Mouse (Mus musculus) regulatory T cell (primary cell): ENCODE measurements around the gene Ccdc85b.

Experiments used
- in situ Hi-C: fragments of 300-600 bp; cut with MboI, MseI; formaldehyde crosslinking; loops from one replicate; pipeline ENCODE4 v1.15.1; 2025; ENCODE audit warnings: high pct_unique_total_duplicates

The Ccdc85b gene

DNA sequence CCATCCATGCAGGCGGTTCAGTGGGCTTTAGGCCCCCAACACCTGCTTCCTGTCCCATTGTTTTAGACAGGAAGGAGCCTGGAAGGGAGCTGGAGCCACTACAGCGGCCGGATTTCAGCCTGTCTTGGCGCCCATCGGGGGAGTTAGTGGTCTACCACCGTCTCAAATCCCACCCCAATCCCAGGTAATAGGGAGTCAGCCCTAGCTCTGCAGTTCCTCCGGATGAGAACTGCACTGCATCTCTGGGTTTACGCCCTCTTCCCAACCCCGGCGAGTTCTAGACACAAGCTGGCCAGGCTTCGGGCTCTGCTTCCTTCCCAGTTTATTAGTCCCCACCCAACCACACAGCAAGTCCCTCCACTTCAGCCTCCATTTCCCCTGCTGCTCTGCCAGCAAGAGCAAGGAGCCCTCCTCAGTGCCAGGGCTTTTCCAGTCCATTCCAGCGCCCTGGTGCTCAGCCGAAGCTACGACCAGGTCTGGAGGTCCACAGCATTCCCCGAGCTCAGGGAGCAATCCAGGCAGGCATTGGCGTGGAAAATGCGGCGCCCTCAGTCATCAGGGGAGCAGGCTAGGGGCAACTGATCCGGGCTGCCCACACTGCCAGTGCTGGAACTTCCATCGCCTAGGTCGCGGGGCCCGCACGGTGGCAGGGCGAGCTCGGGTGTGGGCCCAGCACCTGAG, 1.3 kb downstream of the Ccdc85b start:
- in situ Hi-C loops: no loop called here

DNA sequence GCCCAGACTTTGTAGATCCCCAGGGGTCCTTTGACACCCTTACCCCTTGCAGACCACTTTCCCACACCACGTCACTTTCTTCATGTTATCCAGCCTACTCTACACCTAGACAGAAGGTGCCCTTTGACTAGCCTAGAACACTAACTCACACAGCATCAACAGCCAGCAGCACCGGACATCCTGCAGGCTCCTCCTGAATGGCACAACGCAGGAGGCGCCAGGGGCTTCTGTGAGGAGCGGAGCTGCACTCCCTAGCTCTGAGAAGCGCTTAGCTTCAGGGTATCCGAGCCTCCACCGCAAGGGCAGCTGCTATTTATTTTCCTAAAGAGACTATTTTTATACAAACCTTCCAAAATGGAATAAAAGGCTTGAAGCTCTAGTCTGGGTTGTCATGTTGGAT, 2.1 kb downstream of the Ccdc85b start:
- in situ Hi-C loops: no loop called here

DNA sequence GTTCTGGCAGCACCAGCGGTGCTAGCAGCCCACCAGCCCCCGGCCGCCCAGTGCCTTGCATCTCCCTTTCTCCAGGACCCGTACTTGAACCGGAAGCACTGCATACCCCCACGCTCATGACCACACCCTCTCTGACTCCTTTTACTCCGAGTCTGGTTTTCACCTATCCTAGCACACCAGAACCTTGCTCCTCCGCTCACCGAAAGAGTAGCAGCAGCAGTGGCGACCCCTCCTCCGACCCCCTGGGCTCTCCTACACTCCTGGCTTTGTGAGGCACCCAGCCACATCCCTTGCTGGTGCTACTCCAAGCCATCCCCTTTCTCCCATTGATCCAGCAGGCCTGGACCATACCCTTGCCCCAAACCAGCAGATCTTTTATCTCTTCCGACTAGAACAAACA, 2.7 kb downstream of the Ccdc85b start:
- in situ Hi-C loops: no loop called here

DNA sequence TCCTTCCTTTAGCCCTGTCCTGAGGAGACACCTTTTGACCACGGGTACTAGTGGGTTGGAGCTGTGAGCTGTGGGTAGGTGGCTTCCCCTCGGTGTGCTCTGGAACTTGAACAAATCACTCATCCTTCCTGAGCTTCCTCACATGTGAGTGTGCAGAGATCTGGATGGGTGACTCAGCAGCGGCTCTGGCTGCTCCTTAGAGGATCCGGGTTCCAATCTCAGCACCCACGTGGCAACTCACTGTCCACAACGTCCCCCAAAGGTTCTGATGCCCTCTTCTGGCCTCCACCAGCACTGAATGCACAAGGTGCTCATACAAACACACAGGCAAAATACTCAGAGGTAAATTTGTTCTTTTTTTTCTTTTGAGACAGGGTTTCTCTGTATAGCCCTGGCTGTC, 5.9 kb downstream of the Ccdc85b start:
- in situ Hi-C loops: no loop called here

DNA sequence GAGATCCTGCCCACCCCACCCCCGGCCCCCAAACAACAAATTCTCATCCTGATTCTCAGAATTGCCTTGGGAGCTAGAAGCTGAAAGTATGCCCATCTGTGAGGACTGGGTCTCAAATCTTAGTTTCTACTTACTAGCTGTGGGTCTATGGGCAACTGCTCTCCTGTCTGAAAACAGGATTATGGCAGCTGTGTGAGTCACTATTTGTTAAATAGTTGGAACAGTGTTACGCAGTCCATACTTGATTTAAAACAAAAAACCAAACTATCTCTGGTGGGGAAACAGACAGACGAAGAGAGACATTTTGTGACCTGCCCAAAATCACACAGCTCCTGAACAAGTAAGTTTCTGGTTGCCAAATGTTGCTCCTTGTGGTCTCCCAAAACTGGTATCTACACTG, 8.0 kb downstream of the Ccdc85b start:
- in situ Hi-C loops: no loop called here

DNA sequence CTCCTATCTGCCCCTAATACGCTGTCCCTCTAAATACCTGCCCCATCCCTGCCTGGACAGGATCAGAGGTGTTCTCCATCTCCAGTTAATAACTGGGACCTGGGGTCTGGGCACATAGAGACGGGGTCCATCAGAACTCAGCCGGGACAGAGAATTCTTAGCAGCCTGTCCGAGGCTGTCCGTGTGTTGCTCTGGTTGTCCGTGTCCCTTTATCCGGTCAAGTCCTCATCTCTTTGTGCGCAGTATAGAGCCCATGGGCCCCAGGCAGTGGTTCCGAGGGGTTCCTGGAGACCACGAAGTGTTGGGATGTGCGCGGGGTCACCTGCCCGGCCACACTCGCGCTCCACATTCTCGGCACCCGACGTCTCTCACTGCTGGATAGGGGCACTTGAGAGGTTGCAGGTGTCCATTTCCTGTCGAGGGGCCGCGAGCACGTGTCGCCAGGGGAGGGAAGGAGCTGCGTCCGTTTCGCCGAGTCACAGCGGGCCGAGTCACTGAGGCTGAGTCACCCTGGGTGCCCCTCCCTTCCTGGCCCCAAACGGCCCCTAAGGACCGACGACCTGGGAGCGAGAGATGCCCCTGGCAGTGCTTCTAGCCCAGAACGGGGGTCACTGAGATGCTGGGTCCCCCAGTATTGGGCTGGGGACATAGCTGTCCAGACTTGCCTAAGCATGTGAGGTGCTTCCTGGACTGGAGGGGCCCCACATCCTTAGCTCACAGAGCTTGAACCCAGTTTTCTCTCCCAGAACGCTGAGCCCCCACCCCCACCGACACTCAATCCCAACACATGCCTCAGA, 9.1 kb downstream of the Ccdc85b start:
- in situ Hi-C loops: no loop called here

DNA sequence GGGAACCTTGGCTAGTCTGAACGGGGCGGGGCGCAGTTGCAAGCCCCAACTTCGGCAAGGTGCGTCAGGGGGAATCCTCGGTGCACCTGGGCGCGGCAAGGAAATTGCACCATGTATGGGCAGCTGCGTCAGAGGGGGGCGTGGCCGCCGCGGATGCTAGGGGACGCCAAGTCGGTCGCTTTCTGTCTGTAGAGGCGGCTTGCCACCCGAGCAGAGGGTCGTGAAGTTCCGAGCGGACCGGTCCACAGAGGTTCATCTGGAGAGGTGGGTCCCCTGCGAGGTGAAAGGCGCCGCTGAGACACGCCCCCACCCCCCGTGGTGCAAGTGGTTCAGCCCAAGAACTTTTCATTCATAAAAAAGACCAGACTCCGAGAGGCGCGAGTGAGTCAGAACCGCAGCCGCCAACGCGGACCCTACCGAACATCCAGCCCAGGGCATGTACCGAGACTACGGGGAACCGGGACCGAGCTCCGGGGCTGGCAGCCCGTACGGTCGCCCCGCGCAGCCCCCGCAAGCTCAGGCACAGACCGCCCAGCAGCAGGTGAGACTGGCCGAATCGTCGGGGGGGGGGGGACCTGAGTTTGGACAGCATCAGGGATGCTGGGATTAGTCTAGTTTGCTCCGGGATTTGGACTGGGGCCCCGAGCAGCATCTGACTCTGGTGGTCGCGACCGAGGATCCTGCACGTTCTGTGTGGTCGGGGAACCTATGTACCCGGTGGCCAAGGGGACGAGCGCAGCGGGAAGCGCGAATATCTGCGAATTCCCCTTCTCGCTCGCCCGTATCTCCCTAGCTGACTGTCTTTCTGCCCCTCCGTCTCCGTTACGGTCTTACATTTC, 10.0 kb downstream of the Ccdc85b start, which contains the start of gene Fosl1:
Fosl1 (plus strand) TSS at position 33 of the 839 bp plus-strand sequence.
- in situ Hi-C loops: no loop called here

DNA sequence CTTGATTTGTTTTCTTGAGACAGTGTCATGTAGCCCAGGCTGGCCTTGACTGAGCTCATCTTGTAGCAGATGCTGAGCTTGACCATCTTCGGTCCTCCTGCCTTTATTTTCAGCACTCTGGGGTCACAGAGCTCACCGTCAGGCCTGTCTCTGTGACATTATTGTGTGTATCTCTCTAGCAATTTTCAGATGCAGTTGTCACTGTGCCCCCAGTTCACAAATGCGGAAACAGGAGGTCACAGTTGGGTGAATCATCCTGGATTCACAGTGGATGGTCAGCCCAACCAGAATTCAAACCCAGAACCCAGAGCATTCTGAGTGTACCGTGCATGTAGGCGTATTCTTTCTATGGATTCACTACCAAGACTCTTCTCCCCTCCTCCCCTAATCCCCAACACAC, 11.9 kb downstream of the Ccdc85b start:
- in situ Hi-C loops: no loop called here

DNA sequence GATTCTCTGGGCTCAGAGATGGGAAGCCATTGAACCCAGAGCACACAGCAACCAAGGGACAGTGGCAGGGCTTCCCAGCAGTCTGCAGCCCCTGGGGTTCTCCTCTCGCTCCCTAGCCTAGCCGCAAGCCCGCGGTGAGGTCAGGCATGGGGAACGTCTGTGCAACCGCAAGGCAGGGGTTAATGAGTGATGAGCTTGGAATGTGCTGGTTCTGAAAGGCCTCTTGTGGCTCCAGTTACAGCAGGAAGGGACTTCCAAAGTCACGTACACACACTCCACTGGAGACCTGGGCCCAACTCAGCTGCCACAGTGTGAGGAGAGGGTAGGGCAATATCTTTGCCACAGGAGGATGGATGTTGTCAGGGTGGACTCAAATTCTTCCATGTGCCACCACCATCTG, 12.7 kb downstream of the Ccdc85b start:
- in situ Hi-C loops: no loop called here

DNA sequence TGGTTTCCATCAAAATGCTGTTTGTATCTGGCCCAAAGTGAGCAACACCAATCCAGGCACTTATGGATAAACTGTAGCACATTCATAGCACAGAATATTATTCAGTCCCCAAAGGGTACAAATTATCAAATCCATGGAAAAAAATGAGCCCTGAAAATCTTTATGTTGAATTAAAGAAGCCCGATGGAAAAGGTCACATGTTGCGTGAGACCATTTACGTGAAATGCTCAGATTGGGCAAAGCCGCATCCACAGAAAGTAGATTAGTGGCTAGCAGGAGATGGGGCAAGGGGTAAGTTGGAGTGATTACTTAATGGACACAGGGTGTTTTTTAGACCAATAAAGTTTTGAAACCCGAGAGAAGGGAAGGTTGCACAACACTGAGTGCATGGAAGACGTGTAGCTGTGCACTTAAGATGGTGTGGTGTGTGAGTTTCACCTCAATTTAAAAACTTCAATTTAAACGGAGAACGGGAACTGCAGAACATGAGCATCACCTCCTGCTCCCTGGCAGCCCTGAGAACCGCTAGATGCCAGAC, 13.3 kb downstream of the Ccdc85b start:
- in situ Hi-C loops: no loop called here

DNA sequence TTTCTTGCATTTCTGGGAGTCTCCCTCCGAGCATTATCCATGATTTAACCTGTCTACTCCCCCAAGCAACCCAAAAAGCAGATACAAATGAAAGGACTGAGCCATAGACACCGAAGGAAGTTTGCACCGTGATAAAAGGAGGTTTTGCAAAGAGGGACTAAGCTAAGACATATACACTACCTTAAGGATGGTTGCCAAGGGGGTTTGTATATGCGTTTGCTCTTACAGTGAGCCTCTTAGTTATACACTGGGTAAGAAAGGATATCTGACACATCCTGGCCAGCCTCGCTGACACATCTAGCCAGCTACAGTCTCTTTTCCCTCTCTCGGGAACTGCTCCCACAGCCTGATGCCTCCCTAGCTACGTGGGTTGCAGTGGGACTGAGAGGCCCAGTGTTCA, 23.7 kb downstream of the Ccdc85b start:
- in situ Hi-C loops: no loop called here

DNA sequence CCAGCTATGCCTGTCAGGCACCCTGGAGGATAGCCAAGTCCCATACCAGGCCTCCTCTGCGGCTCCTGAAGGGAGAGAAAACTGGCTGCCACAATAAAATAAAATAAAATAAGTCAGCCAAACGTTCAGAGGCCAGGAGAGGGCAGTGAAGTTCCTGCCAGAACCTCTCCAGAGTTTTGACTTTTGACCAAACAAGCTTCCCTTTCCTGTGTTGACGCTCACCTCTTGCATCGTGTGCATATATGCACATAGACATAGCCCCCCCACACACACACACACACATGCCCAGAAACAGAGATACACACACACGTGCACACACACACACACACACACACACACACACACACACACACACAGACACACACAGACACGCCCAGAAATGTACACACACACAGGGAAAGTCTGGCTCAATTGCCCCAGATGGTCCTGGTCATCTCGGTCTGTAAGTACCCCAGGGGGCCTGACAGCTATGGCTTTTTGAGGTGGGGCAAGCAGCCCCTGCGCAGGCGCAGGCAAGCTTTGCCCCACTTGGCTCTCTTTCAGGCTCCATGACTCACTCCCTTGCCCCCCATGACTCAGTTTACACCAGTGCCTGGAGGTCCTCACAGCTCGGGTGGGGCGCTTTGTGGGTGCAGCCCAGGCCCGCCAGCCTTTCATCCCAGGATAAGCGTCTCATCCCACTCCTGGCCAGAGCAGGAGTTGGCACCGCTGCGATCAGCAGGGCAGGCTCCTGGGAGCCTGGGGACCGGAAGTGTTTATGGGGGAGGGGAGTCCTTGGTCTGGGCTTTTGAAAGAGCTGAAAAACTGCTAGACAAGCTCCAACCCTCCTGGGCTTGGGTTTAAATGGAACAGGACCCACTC, 24.5 kb downstream of the Ccdc85b start:
- in situ Hi-C loops: no loop called here

DNA sequence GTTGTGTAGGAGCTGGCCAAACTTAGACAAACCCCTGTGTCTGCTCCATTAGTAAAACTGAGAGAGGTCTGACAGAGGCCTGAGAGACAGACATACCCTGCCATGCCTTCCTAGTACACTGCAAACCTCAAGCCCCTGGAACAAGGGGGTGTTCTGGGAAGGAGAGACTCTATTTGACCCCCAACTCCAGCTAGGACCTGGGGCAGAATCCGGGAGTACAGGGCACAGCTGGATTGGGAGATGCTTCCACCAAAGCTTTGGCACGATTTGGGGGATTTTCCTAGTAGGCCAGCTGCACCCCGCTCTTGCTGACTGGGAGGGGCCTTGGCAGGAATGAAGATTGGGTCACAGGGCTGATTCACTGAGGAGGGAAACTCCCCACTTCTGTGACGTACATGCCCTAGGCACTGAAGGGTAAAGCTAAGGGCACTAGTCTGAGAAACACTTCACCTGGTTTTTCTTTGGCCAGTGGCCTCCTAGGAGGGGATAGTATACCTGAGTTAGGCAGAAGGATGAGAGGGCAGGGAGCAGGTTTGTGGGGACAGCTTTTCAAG, 25.7 kb downstream of the Ccdc85b start:
- in situ Hi-C loops: no loop called here

DNA sequence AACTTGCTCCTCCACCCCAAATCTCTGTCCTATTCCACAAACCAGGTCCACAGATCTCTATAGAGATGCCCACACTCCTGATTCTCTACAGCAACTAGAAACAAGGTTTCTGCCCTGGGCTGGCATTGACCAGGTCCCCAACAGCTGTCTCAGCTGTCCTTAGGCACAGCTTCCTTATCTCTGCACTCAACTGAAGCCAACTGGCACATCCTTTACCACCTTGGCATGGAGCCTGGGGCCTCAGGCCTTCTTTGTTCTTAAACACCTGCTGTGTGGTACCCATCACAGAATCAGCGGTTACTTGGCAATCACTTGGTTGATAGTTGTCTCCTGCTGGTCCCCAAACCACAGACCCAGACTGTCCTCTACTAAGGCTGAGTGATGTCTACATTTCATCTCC, 27.3 kb downstream of the Ccdc85b start:
- in situ Hi-C loops: no loop called here

DNA sequence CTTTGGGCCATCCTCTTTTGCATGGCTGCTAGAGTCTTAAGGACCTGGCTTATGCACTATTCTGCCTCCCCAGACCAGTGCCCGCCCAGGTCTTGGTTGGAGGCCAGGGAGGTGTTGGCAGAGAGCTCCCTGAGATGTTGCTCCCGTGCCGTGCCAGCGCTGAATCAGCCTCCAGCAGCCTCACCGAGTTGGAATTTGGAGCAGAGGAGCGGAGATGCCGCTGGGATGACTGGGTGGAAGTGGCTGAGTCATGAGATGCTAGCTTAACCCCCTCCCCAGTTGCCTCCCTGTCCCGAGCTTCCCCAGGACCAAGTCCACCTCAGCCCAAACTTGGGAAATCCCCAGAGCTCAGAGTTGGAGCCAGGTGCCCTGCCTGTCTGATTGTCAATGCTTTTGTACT, 27.9 kb downstream of the Ccdc85b start:
- in situ Hi-C loops: no loop called here

DNA sequence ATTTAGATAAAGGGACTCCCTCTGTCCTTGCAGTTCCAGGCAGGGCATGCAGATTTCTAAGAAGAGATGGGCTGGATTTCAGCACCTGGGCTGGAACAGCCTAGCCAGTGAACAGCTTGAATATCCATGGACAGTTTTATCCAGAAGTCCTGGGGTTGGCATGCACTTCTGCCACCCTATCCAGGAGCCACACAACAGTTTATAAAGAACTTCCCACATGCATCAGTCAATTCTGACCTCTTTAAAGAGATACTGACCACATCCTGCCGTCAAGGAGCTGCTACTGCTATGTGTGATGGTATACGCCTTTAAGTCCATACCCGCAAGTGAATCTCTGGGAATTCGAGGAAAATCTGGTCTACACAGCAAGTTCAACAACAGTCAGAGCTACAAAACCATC, 28.5 kb downstream of the Ccdc85b start:
- in situ Hi-C loops: no loop called here

DNA sequence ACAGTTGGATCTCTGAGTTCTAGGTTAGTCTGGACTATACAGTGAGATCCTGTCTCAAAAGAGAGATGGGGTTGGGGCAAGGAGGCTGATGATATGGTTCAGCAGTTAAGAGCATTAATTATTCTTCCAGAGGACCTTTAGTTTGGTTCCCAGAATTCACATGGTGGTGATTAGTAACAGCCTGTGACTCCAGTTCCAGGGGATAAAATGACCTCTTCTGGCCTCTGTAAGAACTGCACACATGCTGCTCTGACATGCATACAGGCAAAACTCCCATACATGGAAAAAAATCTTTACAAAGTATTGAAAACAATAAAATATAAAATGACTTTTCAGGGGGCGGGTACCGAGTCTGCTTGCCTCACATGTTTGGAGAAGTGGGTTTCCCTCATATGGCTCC, 29.6 kb downstream of the Ccdc85b start:
- in situ Hi-C loops: no loop called here

DNA sequence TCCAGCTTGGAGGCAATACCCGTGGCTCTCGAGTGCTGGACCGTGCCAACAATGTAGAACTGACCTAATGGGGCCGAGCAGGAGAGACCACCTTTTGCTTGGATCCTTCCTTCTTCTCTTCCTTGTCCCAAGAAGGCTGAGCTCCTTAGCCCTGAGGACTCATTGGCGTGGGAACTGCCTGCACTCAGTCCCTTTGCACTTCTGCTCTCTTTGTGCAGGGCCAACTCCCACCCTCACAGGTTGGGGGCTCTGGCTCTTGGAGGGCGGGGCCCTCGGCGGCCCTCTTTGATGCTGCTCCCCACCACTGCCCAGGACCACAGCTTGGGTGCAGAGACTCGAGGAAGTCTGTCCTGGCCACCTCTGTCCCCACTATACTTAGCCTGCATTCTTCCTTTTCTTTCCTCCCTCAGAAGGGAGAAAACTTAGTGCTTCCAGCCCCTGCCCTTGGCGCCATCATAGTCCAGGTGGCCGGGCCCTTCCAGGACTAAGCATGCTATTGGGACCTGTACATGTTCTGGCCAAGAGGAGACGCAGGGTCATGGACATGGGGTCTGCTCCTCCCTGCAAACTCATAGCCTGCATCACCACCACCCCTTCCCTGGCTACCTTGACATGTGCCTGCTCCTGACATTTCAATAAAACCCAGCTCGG, 30.9 kb downstream of the Ccdc85b start:
- in situ Hi-C loops: no loop called here

DNA sequence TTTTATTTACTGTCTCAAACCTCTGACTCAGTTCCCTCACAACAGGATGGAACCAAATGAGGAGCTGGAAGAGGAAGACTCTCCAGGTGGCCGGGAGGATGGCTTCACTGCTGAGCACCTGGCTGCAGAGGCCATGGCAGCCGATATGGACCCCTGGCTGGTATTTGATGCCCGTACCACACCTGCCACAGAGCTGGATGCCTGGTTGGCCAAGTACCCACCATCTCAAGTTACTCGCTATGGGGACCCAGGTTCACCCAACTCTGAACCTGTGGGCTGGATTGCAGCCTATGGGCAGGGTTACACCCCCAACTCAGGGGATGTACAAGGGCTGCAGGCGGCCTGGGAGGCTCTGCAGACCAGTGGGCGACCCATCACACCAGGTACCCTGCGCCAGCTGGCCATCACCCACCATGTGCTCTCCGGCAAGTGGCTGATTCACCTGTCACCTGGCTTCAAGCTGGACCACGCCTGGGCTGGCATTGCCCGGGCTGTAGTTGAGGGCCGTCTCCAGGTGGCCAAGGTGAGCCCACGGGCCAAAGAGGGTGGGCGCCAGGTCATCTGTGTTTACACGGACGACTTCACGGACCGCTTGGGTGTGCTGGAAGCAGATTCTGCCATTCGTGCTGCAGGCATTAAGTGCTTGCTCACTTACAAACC, 31.7 kb downstream of the Ccdc85b start:
- in situ Hi-C loops: no loop called here
